ENCODE assay signal across 22 mouse cellular contexts in genomic region chr11:109704311-109705205, GRCm38 (mm10). TPM values are rescaled to one million over a fixed set of nuclear protein-coding genes. Genes with fewer than 3 reads are reported as not detected.
DNase-seq lines count a peak whose midpoint lies in the region; ATAC-seq and TF ChIP-seq lines count a peak whose summit lies in the region.
"Had no signal": no experiment of that assay in that cellular context is flagged by ENCODE, and none has a peak within 500 bp of the region (broad histone marks: within the 10 kb centered on the region; RNA-seq: fewer than 3 reads in every experiment).

No protein-coding gene starts in this region.

- no peaks in the 10 kb centered on the region for H3K36me3 ChIP-seq in kidney, postnatal 0 days (ENCODE audit: insufficient read depth, low read length)
- H3K36me3 ChIP-seq in liver, embryonic 15.5 days (replicated peaks), result no peaks in the 10 kb centered on the region
- H3K36me3 ChIP-seq: neural tube, embryonic 12.5 days had no signal

- H3K4me1 ChIP-seq in kidney, postnatal 0 days (replicated peaks; ENCODE audit: insufficient read depth, low read length), result peaks cover 15% of the 10 kb centered on the region; the same call in 1 of the 2 replicates
- H3K4me1 ChIP-seq in liver, embryonic 15.5 days (replicated peaks), result peaks cover 27% of the 10 kb centered on the region
- H3K4me1 ChIP-seq: neural tube, embryonic 12.5 days had no signal

- no peak for TF ChIP-seq CTCF in kidney, postnatal 0 days (IDR thresholded peaks at IDR 0.05; ENCODE audit: low read depth)

- no peak overlapping the region for H3K4me2 ChIP-seq in kidney, postnatal 0 days (ENCODE audit: low read length)
- no peak overlapping the region for H3K4me2 ChIP-seq in liver, embryonic 15.5 days
- H3K4me2 ChIP-seq: forebrain, embryonic 13.5 days; neural tube, embryonic 12.5 days had no signal

- no peak overlapping the region for H3K4me3 ChIP-seq in kidney, postnatal 0 days (replicated peaks; ENCODE audit: low read depth, low read length)
- H3K4me3 ChIP-seq in liver, embryonic 15.5 days (replicated peaks), result no peak overlapping the region
- H3K4me3 ChIP-seq: forebrain, embryonic 13.5 days; heart, adult 2 months; megakaryocyte, embryonic 14.5 days; neural tube, embryonic 12.5 days had no signal

- 0 out of 2 replicates have a peak overlapping the region, but pooled peaks have one; percentile 19 for H3K27ac ChIP-seq in kidney, postnatal 0 days
- H3K27ac ChIP-seq in liver, embryonic 15.5 days (replicated peaks), result peak overlapping the region; percentile 73
- H3K27ac ChIP-seq: forebrain, embryonic 13.5 days; neural tube, embryonic 12.5 days had no signal

- 62% methylated on average over 22 of the region's 22 CpGs for WGBS in kidney, postnatal 0 days
- WGBS in liver, embryonic 15.5 days (ENCODE audit: insufficient replicate concordance), result 76% methylated on average over 22 of the region's 22 CpGs

- ATAC-seq in kidney, postnatal 0 days (replicated peaks; ENCODE audit: low FRiP score, low read depth), result no peak
- ATAC-seq in liver, embryonic 15.5 days (ENCODE audit: insufficient read depth), result no peak

- H3K9ac ChIP-seq in kidney, postnatal 0 days (ENCODE audit: low read depth, low read length), result no peak overlapping the region
- H3K9ac ChIP-seq in liver, embryonic 15.5 days, result no peak overlapping the region
- H3K9ac ChIP-seq: forebrain, embryonic 13.5 days; neural tube, embryonic 12.5 days had no signal

- no peaks in the 10 kb centered on the region for H3K27me3 ChIP-seq in kidney, postnatal 0 days (ENCODE audit: insufficient read depth, low read length)
- no peaks in the 10 kb centered on the region for H3K27me3 ChIP-seq in liver, embryonic 15.5 days
- H3K27me3 ChIP-seq: forebrain, embryonic 13.5 days; neural tube, embryonic 12.5 days had no signal

- intact Hi-C loops in heart, postnatal 14 days (cut with DNase I), result no loop called here

- H3K9me3 ChIP-seq in kidney, postnatal 0 days (replicated peaks; ENCODE audit: low read length), result no peaks in the 10 kb centered on the region
- H3K9me3 ChIP-seq in liver, embryonic 15.5 days (replicated peaks), result no peaks in the 10 kb centered on the region
- H3K9me3 ChIP-seq: forebrain, embryonic 13.5 days; neural tube, embryonic 12.5 days had no signal

- DNase-seq in heart, adult 11 months, result peak; percentile 87
- no peak for DNase-seq in heart, postnatal 14 days
- DNase-seq in kidney, postnatal 0 days (ENCODE audit: low spot score), result no peak
- no peak for DNase-seq in kidney, adult 8-10 months
- peak; percentile 19 for DNase-seq in Muller cell, postnatal 12 days (ENCODE audit: inconsistent ontology term)
- DNase-seq in adrenal gland, postnatal 10 days, result no peak
- DNase-seq in adipocyte (ENCODE audit: low spot score), result no peak
- DNase-seq: adrenal gland, adult 2 months; cerebellum, adult 11-12 months; cerebellum, postnatal 14 days; gastrocnemius, postnatal 10 days; heart, adult 2 months; heart, postnatal 4 days; left cerebral cortex, postnatal 4 days; lung, adult 18-20 months; lung, postnatal 14 days; right cerebral cortex, adult 18-20 months; thymus, postnatal 25 days had no signal

RNA-seq across cellular contexts. Expression of gene Fam20a, which starts 17.5 kb away (rescaled TPM):
- 1 to 10 TPM; 5.5 to 5.7 TPM for total RNA-seq in heart, postnatal 14 days (2021)
- polyA plus RNA-seq in kidney, postnatal 0 days (2015; fragmentation: Nextera tagmentation; extraction: Ambion mirVana), result 4.9 and 5.8 TPM in 2 replicates
- 6.7 and 8.6 TPM in 2 replicates for polyA plus RNA-seq in liver, embryonic 15.5 days (2015; fragmentation: Nextera tagmentation; extraction: Ambion mirVana)
- total RNA-seq in adrenal gland, postnatal 10 days (2021), result 10 to 100 TPM in 1 of 2 experiments, 1 to 10 TPM in 1; 9.8 to 14.5 TPM

RNA-seq across cellular contexts. Expression of gene Prkar1a, which starts 55.4 kb away (rescaled TPM):
- total RNA-seq in heart, postnatal 14 days (2021), result 100 to 1,000 TPM; 365 to 412 TPM
- 340 and 372 TPM in 2 replicates for polyA plus RNA-seq in kidney, postnatal 0 days (2015; fragmentation: Nextera tagmentation; extraction: Ambion mirVana)
- polyA plus RNA-seq in liver, embryonic 15.5 days (2015; fragmentation: Nextera tagmentation; extraction: Ambion mirVana), result 108 and 113 TPM in 2 replicates
- total RNA-seq in adrenal gland, postnatal 10 days (2021), result 100 to 1,000 TPM; 331 to 344 TPM

Comparison
In these comparisons a context has a peak if more than half of its experiments do, and no peak if none do; other contexts are left out.
1. DNase-seq: peak in heart, adult 11 months (single experiment) and Muller cell, postnatal 12 days (single experiment); none in heart, postnatal 14 days (0 of 2), kidney, postnatal 0 days (single experiment), kidney, adult 8-10 months (0 of 2), adrenal gland, postnatal 10 days (single experiment) and adipocyte (single experiment).